Mouse (Mus musculus): Measurements from ENCODE around the gene Plaur. TPM values are rescaled to one million over a fixed set of nuclear protein-coding genes. Genes with fewer than 3 reads are reported as not detected.
"Not testable (repeated sequence)": the region's sequence is repeated elsewhere in the genome, so short reads cannot be mapped to it uniquely, and the experiment has no call there.

Plaur gene
- polyA plus RNA-seq, 1 experiment from 2014 or later: 1.8 TPM

GRCm38 (mm10) chr7:24480986-24481473 is 18.7 kb downstream of the Plaur start:
- ATAC-seq: peak; percentile 65
- Histone ChIP-seq H3K27me3 (replicated peaks; ENCODE audit: control insufficient read depth, insufficient read depth, low read length) (no peaks in the 10 kb centered on the region), H3K4me2 (ENCODE audit: low read length) (peak overlapping the region; percentile 78), H3K27ac (ENCODE audit: low read depth, low read length) (peak overlapping the region; percentile 89), H3K36me3 (ENCODE audit: control insufficient read depth, insufficient read depth, low read length) (no peaks in the 10 kb centered on the region), H3K4me3 (ENCODE audit: low read length) (peak overlapping the region; percentile 76), H3K9me3 (ENCODE audit: control insufficient read depth, low read length) (no peaks in the 10 kb centered on the region), H3K9ac (ENCODE audit: low read depth, low read length) (peak overlapping the region; percentile 93), H3K4me1 (ENCODE audit: control insufficient read depth, insufficient read depth, low read depth, low read length) (peaks cover 40% of the 10 kb centered on the region)
- 11% methylated on average over 14 of the region's 14 CpGs for WGBS

- H3K36me3 ChIP-seq (ENCODE audit: control insufficient read depth, insufficient read depth, low read length): no peaks in the 10 kb centered on the region
- H3K4me1 ChIP-seq (ENCODE audit: control insufficient read depth, insufficient read depth, low read depth, low read length): peaks cover 46% of the 10 kb centered on the region
- no peaks in the 10 kb centered on the region for H3K27me3 ChIP-seq (replicated peaks; ENCODE audit: control insufficient read depth, insufficient read depth, low read length)
- peak within 1 kb of the TSS; percentile 76 for H3K4me3 ChIP-seq (ENCODE audit: low read length)
- peak within 1 kb of the TSS; percentile 78 for H3K4me2 ChIP-seq (ENCODE audit: low read length)
- ATAC-seq: peak; percentile 84
- under 1% methylated on average over 76 of the region's 83 CpGs for WGBS
- H3K9me3 ChIP-seq (ENCODE audit: control insufficient read depth, low read length): no peaks in the 10 kb centered on the region
- H3K27ac ChIP-seq (ENCODE audit: low read depth, low read length): peak within 1 kb of the TSS; percentile 89
- H3K9ac ChIP-seq (ENCODE audit: low read depth, low read length): peak within 1 kb of the TSS; percentile 93
These were observed 19.4 kb downstream of the Plaur start, which contains the start of gene Cadm4 for GRCm38 (mm10) chr7:24481474-24482207. Cadm4 (plus strand) TSS chr7:24482023.

- Histone ChIP-seq H3K4me1 (ENCODE audit: control insufficient read depth, insufficient read depth, low read depth, low read length) (peaks cover 53% of the 10 kb centered on the region), H3K4me2 (ENCODE audit: low read length) (peak overlapping the region; percentile 78), H3K9ac (ENCODE audit: low read depth, low read length) (peak overlapping the region; percentile 93), H3K27me3 (replicated peaks; ENCODE audit: control insufficient read depth, insufficient read depth, low read length) (no peaks in the 10 kb centered on the region), H3K9me3 (ENCODE audit: control insufficient read depth, low read length) (no peaks in the 10 kb centered on the region), H3K27ac (ENCODE audit: low read depth, low read length) (peak overlapping the region; percentile 89), H3K36me3 (ENCODE audit: control insufficient read depth, insufficient read depth, low read length) (no peaks in the 10 kb centered on the region), H3K4me3 (ENCODE audit: low read length) (peak overlapping the region; percentile 76)
- peak; percentile 1; the same call in 1 of the 2 replicates for ATAC-seq
- under 1% methylated on average over 17 of the region's 38 CpGs for WGBS
These were observed 20.1 kb downstream of the Plaur start for GRCm38 (mm10) chr7:24482208-24483020.

- not testable (repeated sequence) for H3K36me3 ChIP-seq (ENCODE audit: control insufficient read depth, insufficient read depth, low read length); H3K27me3 ChIP-seq (replicated peaks; ENCODE audit: control insufficient read depth, insufficient read depth, low read length); ATAC-seq; H3K9me3 ChIP-seq (ENCODE audit: control insufficient read depth, low read length); H3K27ac ChIP-seq (ENCODE audit: low read depth, low read length)
- WGBS: 49% methylated on average over 6 of the region's 6 CpGs
- H3K4me3 ChIP-seq (ENCODE audit: low read length): peak overlapping the region; percentile 76
- peak overlapping the region; percentile 78 for H3K4me2 ChIP-seq (ENCODE audit: low read length)
- H3K4me1 ChIP-seq (ENCODE audit: control insufficient read depth, insufficient read depth, low read depth, low read length): peaks cover 59% of the 10 kb centered on the region
- peak overlapping the region; percentile 93 for H3K9ac ChIP-seq (ENCODE audit: low read depth, low read length)
These were observed 21.0 kb downstream of the Plaur start for GRCm38 (mm10) chr7:24483291-24483690.

GRCm38 (mm10) chr7:24485481-24485880 is 23.2 kb downstream of the Plaur start:
- H3K9ac ChIP-seq (ENCODE audit: low read depth, low read length): peak overlapping the region; percentile 62; the same call in 1 of the 2 replicates
- ATAC-seq: no peak

GRCm38 (mm10) chr7:24486654-24487130 is 24.4 kb downstream of the Plaur start:
- Histone ChIP-seq H3K36me3 (ENCODE audit: control insufficient read depth, insufficient read depth, low read length) (peaks cover 3% of the 10 kb centered on the region; the same call in 1 of the 2 replicates), H3K4me3 (ENCODE audit: low read length) (peak overlapping the region; percentile 34), H3K27me3 (replicated peaks; ENCODE audit: control insufficient read depth, insufficient read depth, low read length) (no peaks in the 10 kb centered on the region), H3K27ac (ENCODE audit: low read depth, low read length) (peak overlapping the region; percentile 85), H3K9me3 (ENCODE audit: control insufficient read depth, low read length) (no peaks in the 10 kb centered on the region), H3K9ac (ENCODE audit: low read depth, low read length) (peak overlapping the region; percentile 62), H3K4me1 (ENCODE audit: control insufficient read depth, insufficient read depth, low read depth, low read length) (peaks cover 45% of the 10 kb centered on the region), H3K4me2 (ENCODE audit: low read length) (peak overlapping the region; percentile 63)
- WGBS: 30% methylated on average over 9 of the region's 9 CpGs
- ATAC-seq: peak; percentile 50

More at GRCm38 (mm10) chr7:24485481-24485880, 23.2 kb downstream of the Plaur start:
- Histone ChIP-seq H3K27ac (ENCODE audit: low read depth, low read length) (peak overlapping the region; percentile 85), H3K36me3 (ENCODE audit: control insufficient read depth, insufficient read depth, low read length) (peaks cover 3% of the 10 kb centered on the region; the same call in 1 of the 2 replicates), H3K9me3 (ENCODE audit: control insufficient read depth, low read length) (no peaks in the 10 kb centered on the region), H3K4me1 (ENCODE audit: control insufficient read depth, insufficient read depth, low read depth, low read length) (peaks cover 52% of the 10 kb centered on the region), H3K4me2 (ENCODE audit: low read length) (peak overlapping the region; percentile 63), H3K4me3 (ENCODE audit: low read length) (peak overlapping the region; percentile 34; the same call in 1 of the 2 replicates), H3K27me3 (replicated peaks; ENCODE audit: control insufficient read depth, insufficient read depth, low read length) (no peaks in the 10 kb centered on the region)
- WGBS: 66% methylated on average over 9 of the region's 9 CpGs

- Histone ChIP-seq H3K9ac (ENCODE audit: low read depth, low read length) (no peak overlapping the region; the same call in 1 of the 2 replicates), H3K36me3 (ENCODE audit: control insufficient read depth, insufficient read depth, low read length) (peaks cover 3% of the 10 kb centered on the region; the same call in 1 of the 2 replicates), H3K27ac (ENCODE audit: low read depth, low read length) (peak overlapping the region; percentile 85), H3K4me3 (ENCODE audit: low read length) (no peak overlapping the region), H3K9me3 (ENCODE audit: control insufficient read depth, low read length) (no peaks in the 10 kb centered on the region), H3K4me2 (ENCODE audit: low read length) (peak overlapping the region; percentile 63), H3K4me1 (ENCODE audit: control insufficient read depth, insufficient read depth, low read depth, low read length) (peaks cover 45% of the 10 kb centered on the region), H3K27me3 (replicated peaks; ENCODE audit: control insufficient read depth, insufficient read depth, low read length) (no peaks in the 10 kb centered on the region)
- ATAC-seq: peak; percentile 27; the same call in 1 of the 2 replicates
- WGBS: 11% methylated on average over 3 of the region's 3 CpGs
These were observed 25.1 kb downstream of the Plaur start for GRCm38 (mm10) chr7:24487403-24487802.

GRCm38 (mm10) chr7:24488303-24488702 is 26.0 kb downstream of the Plaur start:
- no peak for ATAC-seq

More at GRCm38 (mm10) chr7:24488303-24488702, 26.0 kb downstream of the Plaur start:
- H3K9ac ChIP-seq (ENCODE audit: low read depth, low read length): no peak overlapping the region; the same call in 1 of the 2 replicates
- peaks cover 3% of the 10 kb centered on the region; the same call in 1 of the 2 replicates for H3K36me3 ChIP-seq (ENCODE audit: control insufficient read depth, insufficient read depth, low read length)
- peaks cover 41% of the 10 kb centered on the region for H3K4me1 ChIP-seq (ENCODE audit: control insufficient read depth, insufficient read depth, low read depth, low read length)
- H3K4me2 ChIP-seq (ENCODE audit: low read length): no peak overlapping the region
- 80% methylated on average over 8 of the region's 8 CpGs for WGBS
- peak overlapping the region; percentile 16; the same call in 1 of the 2 replicates for H3K27ac ChIP-seq (ENCODE audit: low read depth, low read length)
- H3K4me3 ChIP-seq (ENCODE audit: low read length): no peak overlapping the region
- H3K9me3 ChIP-seq (ENCODE audit: control insufficient read depth, low read length): no peaks in the 10 kb centered on the region
- H3K27me3 ChIP-seq (replicated peaks; ENCODE audit: control insufficient read depth, insufficient read depth, low read length): no peaks in the 10 kb centered on the region

Data from hindbrain, embryonic 16.5 days (tissue).